Mouse (Mus musculus) layer of hippocampus, adult 2 months (tissue): Measurements from ENCODE around the gene Gsdma. TPM values are rescaled to one million over a fixed set of nuclear protein-coding genes. Genes with fewer than 3 reads are reported as not detected.

Source experiments
- DNase-seq, 2 experiments: peaks; one replicate each; pipeline ENCODE4 v3.0.0; 2022; ENCODE audit warnings: low spot score in 2 of 2
- H3K27ac ChIP-seq: fragments of 200-600 bp; 2 replicates; pipeline ENCODE4 v1.8.1; 2022
- H3K4me3 ChIP-seq: fragments of 200-600 bp; 2 replicates; pipeline ENCODE4 v1.8.1; 2022; ENCODE audit warnings: mild to moderate bottlenecking
- CTCF ChIP-seq: fragments of 200-600 bp; conservative IDR thresholded peaks from 2 replicates; pipeline ENCODE4 v1.8.1; 2022; ENCODE audit warnings: antibody characterized with exemption, mild to moderate bottlenecking, moderate library complexity
- total RNA-seq, 2 experiments: library from RNA; stranded (reverse); gene quantifications; 2 replicates each; pipeline ENCODE4 v1.2.3; 2021

Gsdma gene
- total RNA-seq, 2 experiments from 2014 or later: not detected

GRCm38 (mm10) chr11:98725926-98726506, 61.9 kb downstream of the Gsdma start:
- H3K27ac ChIP-seq: no peak overlapping the region
- no peak for TF ChIP-seq CTCF

More at GRCm38 (mm10) chr11:98725926-98726506, 61.9 kb downstream of the Gsdma start:
- DNase-seq: no peak
- H3K4me3 ChIP-seq: no peak overlapping the region

Other genes with a start within 250 kb of the Gsdma start
- 10 to 100 TPM; 84.3 to 89.3 TPM for gene Mien1, start 225.4 kb upstream of the Gsdma start, total RNA-seq
- 1 to 10 TPM; 1.5 to 1.6 TPM for gene Grb7, start 218.0 kb upstream of the Gsdma start, total RNA-seq
- gene Ikzf3, start 118.3 kb upstream of the Gsdma start, total RNA-seq: under 1 TPM in 1 of 2 experiments, not detected in 1; 0.20 TPM
- not detected for gene Zpbp2, start 113.3 kb upstream of the Gsdma start, total RNA-seq
- 10 to 100 TPM; 51.1 to 55.8 TPM for gene Ormdl3, start 77.0 kb upstream of the Gsdma start, total RNA-seq
- gene Lrrc3c, start 66.1 kb upstream of the Gsdma start, total RNA-seq: not detected
- gene Gm12355, start 38.7 kb upstream of the Gsdma start, total RNA-seq: 10 to 100 TPM; 11.4 to 11.5 TPM
- not detected for gene Gsdma3, start 38.0 kb upstream of the Gsdma start, total RNA-seq
- gene Gsdma2, start 17.6 kb upstream of the Gsdma start, total RNA-seq: not detected
- gene Psmd3, start 18.2 kb downstream of the Gsdma start, total RNA-seq: 100 to 1,000 TPM; 123 to 125 TPM
- gene Csf3, start 36.9 kb downstream of the Gsdma start, total RNA-seq: not detected
- 100 to 1,000 TPM; 146 to 148 TPM for gene Med24, start 65.1 kb downstream of the Gsdma start, total RNA-seq
- 1,000 to 10,000 TPM in 1 of 2 experiments, 100 to 1,000 TPM in 1; 996 to 1,082 TPM for gene Thra, start 76.3 kb downstream of the Gsdma start, total RNA-seq
- 10 to 100 TPM; 93.2 to 94.0 TPM for gene Nr1d1, start 111.0 kb downstream of the Gsdma start, total RNA-seq
- gene Msl1, start 131.2 kb downstream of the Gsdma start, total RNA-seq: 100 to 1,000 TPM; 168 to 178 TPM
- 10 to 100 TPM; 61.0 to 62.1 TPM for gene Casc3, start 140.6 kb downstream of the Gsdma start, total RNA-seq
- gene Rapgefl1, start 172.4 kb downstream of the Gsdma start, total RNA-seq: 100 to 1,000 TPM; 213 to 240 TPM
- 10 to 100 TPM; 68.6 to 70.9 TPM for gene Wipf2, start 199.3 kb downstream of the Gsdma start, total RNA-seq
- gene Cdc6, start 243.4 kb downstream of the Gsdma start, total RNA-seq: under 1 TPM; 0.52 to 0.64 TPM